Mouse (Mus musculus): ENCODE measurements around the gene Angptl8.

DNA sequence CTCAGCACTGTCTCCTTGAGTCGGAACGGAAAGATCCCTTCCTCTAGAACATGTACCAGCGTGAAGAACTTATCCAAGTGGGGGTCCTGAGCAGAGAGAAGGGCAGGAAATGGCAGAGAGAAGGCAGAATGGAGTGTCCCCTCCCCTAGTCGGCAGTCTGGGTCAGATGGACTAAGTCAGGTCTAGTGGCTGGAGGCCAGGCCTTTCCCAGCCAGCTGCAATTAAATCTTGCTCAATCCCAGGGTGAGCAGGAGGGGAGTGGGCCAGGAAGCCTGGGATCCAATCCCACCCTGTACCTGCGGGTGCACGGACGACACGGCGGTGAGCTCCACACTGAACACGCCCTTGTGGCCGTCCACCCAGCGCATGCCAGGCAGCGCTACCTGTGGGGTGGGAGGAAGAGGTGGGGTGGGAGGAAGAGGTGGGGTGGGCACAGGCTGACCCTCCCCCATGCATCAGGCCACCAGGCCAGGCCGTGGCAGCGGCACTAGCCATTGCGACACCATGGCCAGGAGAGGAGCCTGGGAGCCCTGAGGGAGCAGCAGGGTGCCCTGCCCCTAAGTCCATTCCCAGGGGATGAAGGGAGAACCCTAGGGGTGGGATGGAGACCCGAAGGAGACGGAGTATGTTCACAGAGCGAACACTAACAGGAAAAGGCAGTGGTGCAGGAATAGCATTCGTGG lies 3.6 kb upstream of the Angptl8 start:
- TF ChIP-seq POLR2A (IDR thresholded peaks at IDR 0.05; ENCODE audit: control insufficient read depth, low read depth, low read length) (no peak), CTCF (IDR thresholded peaks at IDR 0.05; ENCODE audit: control insufficient read depth, insufficient read depth, insufficient replicate concordance, low read depth, low read length) (no peak)
